Mouse (Mus musculus): ENCODE results near the gene Slc22a18. TPM values are rescaled to one million over a fixed set of nuclear protein-coding genes. Genes with fewer than 3 reads are reported as not detected.

The Slc22a18 gene
- total RNA-seq, 2 experiments from 2014 or later = 0.34 to 0.89 TPM

DNA sequence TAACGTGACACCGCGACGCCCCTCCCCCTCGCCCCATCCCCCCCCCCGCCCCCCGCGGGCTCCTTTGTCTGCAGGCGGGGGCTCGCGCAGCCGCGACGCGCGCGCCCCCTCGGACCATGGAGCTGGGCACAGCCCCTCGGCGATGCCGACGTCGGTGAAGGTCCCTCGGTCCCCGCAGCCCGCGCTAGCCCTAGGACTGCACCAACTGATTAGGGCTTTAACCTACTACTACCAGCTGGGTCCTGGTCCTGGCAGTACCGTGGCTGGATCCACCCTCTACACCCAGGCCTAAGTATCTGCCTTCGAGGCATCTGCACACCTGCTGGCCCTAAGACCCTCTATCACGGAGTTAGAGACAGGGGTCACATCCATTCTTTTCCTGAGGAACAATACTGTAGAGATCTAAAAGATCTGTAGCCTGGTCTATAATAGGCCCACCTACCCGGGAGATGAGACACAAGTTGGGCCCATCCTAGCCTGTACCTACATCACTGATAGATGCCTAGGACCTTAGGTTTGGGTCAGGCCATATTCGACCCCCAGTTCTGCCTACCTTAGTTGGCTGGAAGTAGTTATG is 12.2 kb upstream of the Slc22a18 start:
- intact Hi-C loops (cut with DNase I) = loop anchor here (5.0 to 10.0 kb wide), 3 partner anchors 94 to 457 kb away; partner anchors contain the start of gene Tspan32
- DNase-seq (ENCODE audit: low spot score in 2 of 2) = no peak

DNA sequence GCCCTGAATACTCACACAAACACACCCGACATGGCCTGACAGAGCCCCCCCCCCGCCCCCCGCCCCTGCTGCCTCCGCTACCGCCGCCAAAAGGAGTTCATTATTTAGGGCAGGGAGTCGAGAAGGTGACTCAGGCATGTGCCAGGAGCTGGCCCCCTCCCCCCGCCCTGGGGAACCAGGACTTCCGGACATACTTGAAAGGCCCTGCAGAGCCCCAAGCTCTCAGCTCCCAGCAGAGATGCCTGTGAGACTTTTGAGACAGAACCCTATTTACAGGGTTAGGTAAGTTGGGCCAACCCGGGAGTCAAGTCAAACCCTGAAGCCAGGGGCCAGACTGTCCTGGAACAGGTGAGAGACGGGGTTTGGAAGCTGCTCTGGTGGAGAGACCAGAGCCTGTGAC is 11.6 kb upstream of the Slc22a18 start:
- intact Hi-C loops (cut with DNase I) = loop anchor here (5.0 to 10.0 kb wide), 3 partner anchors 95 to 457 kb away; partner anchors contain the start of gene Tspan32

GRCm38 (mm10) chr7:143462516-143462915 is 11.0 kb upstream of the Slc22a18 start:
- DNase-seq (ENCODE audit: low spot score in 2 of 2) = no peak
- intact Hi-C loops (cut with DNase I) = loop anchor here (5.0 to 10.0 kb wide), 3 partner anchors 95 to 458 kb away; partner anchors contain the start of gene Tspan32

More for the DNA sequence above, 11.6 kb upstream of the Slc22a18 start:
- DNase-seq (ENCODE audit: low spot score in 2 of 2) = no peak

DNA sequence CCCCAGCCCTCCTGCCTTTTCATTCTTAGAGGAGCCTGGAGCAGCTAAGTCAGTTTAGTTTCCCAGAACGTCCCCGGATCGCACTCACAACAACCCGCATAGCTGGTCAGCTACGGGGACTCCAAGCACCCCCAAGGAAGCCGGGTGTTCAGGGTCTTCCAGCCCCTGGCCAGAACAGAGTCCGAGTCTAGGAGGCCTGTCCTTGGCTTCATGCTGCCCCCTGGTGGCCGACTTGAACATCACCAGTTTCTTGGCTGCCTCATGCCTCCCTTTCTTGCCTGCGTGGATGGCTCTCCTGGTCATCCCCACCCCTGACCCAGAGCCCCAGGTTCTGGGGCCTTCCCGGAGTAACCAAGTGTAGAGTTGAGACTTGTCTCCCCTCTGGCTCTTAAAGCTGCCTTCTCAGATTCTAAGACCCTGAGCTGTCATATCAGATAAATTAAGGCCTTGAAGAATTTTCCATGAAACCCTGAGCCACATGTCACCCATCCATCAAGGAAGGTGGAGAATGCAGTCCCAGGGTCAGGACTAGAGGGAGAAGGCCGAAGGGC is 9.6 kb upstream of the Slc22a18 start:
- intact Hi-C loops (cut with DNase I) = loop anchor here (5.0 to 10.0 kb wide), 3 partner anchors 97 to 459 kb away; partner anchors contain the start of gene Tspan32
- DNase-seq (ENCODE audit: low spot score in 2 of 2) = peak; percentile 74 to 76

DNA sequence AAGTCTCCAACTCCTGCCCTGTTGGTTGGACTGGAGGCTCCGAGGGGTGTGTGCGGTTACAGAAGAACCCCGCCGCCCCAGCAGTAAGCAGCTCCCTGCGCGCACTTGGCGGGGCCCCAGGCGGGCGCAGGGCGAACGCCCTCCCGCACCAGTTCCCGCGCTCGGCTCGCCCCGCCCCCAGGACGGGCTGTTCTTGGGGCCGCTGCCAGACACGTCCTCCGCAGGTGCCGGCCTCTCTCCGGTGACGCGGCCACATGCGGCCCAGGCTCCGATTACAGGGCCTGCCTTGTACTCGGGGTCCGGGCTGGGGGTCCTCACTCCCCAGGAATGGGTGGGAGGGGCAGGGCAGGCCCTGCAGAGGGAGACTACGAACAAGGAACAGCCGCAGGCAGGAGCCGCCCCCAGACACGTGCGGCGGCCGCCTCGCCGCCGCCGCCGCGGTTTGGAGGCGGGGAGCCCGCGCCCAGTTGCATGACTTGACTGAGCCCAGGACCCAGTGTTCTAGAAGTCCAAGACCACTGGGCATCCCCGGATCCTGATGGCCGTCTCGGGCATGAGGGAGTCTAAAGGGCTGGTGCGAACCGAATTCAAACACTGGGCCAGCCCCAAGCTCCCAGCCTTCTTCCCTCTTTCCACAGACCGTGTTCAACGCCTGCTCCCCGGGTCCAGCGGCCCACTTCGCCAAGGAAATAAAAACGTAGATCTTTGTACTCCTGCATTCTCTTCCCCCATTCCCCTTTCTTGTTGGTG is 8.6 kb upstream of the Slc22a18 start:
- intact Hi-C loops (cut with DNase I) = loop anchor here (5.0 to 10.0 kb wide), 4 partner anchors 98 to 460 kb away; partner anchors contain the start of gene Tspan32
- peak in 1 of 2 experiments; percentile 45 for DNase-seq (ENCODE audit: low spot score in 2 of 2)

GRCm38 (mm10) chr7:143466099-143466677 is 7.3 kb upstream of the Slc22a18 start:
- intact Hi-C loops (cut with DNase I) = loop anchor here (1.0 to 10.0 kb wide), 4 partner anchors 161 to 461 kb away; partner anchors contain the start of gene Tspan32
- peak; percentile 74 to 82 for DNase-seq (ENCODE audit: low spot score in 2 of 2)

GRCm38 (mm10) chr7:143467714-143468113 is 5.8 kb upstream of the Slc22a18 start:
- no peak for DNase-seq (ENCODE audit: low spot score in 2 of 2)
- intact Hi-C loops (cut with DNase I) = loop anchor here (5.0 to 10.0 kb wide), 3 partner anchors 163 to 463 kb away; partner anchors contain the start of gene Tspan32

- intact Hi-C loops (cut with DNase I) = loop anchor here (5.0 to 10.0 kb wide), 3 partner anchors 165 to 465 kb away; partner anchors contain the start of gene Tspan32
- DNase-seq (ENCODE audit: low spot score in 2 of 2) = peak; percentile 61 to 70
These were observed 3.6 kb upstream of the Slc22a18 start for GRCm38 (mm10) chr7:143469946-143470345.

GRCm38 (mm10) chr7:143474811-143475210 is 1.3 kb downstream of the Slc22a18 start:
- no peak for DNase-seq (ENCODE audit: low spot score in 2 of 2)
- intact Hi-C loops (cut with DNase I) = no loop called here

GRCm38 (mm10) chr7:143475876-143476275 is 2.3 kb downstream of the Slc22a18 start:
- no peak for DNase-seq (ENCODE audit: low spot score in 2 of 2)
- intact Hi-C loops (cut with DNase I) = no loop called here

DNA sequence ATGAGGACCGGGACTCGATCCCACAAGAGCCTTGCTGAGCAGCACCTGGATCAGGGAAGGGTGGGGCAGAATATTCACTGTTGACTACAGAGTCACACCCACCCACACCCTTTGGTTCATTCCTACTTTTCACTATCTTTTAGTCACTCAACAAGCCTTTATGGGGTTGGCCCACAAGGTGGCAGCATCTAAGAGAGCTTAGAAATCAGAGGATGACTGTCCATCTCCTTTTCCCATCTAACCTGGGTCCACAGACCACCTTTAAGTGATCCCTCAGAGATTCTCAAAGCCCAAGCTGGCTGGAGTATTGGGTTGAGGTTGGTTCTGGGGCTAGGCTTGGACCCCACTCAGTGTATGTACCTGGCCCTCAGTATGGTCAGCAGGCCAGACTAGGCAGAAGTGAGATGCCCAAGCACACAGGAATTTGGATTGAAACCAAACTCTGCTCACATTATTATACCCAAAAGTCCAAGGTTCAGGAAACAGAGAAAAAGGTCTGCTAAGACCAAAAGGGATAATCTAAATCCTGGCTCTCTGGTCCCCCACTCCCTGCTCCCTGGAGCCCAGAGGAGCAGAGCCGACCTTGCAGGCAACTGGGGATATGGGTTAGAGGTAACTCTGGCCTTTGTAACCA is 3.3 kb downstream of the Slc22a18 start:
- no peak for DNase-seq (ENCODE audit: low spot score in 2 of 2)
- intact Hi-C loops (cut with DNase I) = no loop called here

DNA sequence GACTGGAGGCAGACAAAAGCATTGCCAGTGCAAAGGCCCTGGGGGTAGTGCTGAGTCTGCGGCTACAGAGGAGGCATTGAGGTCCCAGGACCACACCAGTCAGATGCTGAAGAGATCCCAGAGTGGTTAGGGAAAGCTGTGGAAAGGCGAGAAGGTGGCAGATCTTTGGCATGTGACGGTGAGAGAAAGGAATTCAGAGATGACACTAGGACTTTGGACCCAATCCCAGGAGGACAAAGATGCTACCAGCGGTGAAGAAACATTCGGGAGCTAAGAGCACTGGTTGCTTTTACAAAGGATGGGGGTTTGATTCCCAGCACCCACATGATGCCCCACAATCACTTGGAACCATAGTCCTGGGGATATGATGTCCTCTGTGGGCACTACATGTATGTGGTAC is 4.3 kb downstream of the Slc22a18 start:
- DNase-seq (ENCODE audit: low spot score in 2 of 2) = no peak
- intact Hi-C loops (cut with DNase I) = no loop called here

DNA sequence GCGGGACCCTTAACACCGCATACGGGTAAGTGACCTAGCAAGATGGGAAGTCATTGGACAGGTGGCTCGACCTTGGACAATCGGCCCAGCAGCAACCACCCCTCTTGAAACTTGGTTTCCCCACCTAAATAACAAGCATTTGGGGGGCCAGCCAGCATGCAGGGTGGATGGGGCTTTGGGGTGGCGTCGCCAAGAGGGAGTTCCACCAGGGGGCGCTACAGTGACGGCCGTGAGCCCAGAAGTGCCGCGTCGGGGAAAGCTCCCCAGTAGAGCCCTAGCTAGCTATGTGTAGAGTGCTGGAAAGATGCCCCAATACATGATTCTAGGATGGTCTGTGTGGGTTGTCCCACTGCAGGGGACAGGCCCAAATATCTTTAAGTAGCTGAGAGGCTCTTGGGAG is 7.0 kb downstream of the Slc22a18 start:
- intact Hi-C loops (cut with DNase I) = loop anchor here (1.0 to 10.0 kb wide), 2 partner anchors 26 to 274 kb away; partner anchors contain the start of gene Osbpl5

DNA sequence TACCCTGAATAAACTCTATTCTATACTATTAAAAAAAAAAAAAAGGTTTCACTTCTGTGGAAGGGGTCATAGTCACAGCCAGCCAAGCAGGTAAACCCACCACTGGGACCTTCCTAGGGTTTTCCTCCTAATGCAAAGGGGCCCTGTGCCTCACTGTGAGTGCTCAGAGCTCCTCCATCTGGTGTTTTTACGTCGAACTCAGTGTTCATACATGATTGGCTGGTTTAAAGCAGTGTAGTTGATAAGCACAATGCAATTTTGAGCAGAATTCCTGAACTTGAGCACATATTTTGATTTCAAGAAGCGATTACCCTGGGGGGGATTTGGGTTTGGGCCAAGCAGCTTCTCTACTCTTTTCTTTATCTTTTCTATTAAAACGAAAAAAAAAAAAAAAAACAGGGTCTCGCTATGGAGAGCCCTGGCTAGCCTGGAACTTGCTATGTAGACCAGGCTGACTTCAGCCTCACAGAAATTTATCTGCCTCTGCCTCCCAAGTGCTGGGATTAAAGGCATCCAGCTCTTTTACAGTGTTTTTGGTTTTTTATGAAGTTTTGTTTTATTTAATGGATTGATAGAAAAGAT is 8.4 kb downstream of the Slc22a18 start:
- DNase-seq (ENCODE audit: low spot score in 2 of 2) = no peak
- intact Hi-C loops (cut with DNase I) = loop anchor here (10.0 kb wide), 1 partner anchor 273 kb away; the partner anchor contains the start of gene Osbpl5

More for the DNA sequence above, 7.0 kb downstream of the Slc22a18 start:
- no peak for DNase-seq (ENCODE audit: low spot score in 2 of 2)

DNA sequence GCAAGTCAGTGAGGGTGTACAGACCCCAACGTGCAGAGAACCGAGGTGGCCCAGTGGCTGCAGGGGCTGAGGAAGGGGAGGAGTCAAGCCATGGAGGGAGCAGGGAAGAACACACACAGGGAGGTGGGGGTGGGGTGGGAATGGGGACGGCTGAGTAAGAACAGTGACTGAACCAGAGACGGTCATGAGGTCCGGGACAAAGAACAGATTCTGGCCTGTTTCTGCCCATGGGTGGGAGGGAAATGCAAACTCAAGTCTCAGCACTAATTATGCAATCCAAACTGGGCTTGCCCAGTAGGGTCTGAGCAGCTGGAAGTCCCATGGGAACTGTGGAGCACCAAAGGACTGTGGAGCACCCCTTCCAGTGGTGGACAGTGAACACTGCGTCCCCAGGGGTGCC is 9.0 kb downstream of the Slc22a18 start:
- DNase-seq (ENCODE audit: low spot score in 2 of 2) = no peak
- intact Hi-C loops (cut with DNase I) = loop anchor here (10.0 kb wide), 1 partner anchor 272 kb away; the partner anchor contains the start of gene Osbpl5

GRCm38 (mm10) chr7:143489735-143490134 is 16.2 kb downstream of the Slc22a18 start:
- intact Hi-C loops (cut with DNase I) = loop anchor here (10.0 kb wide), 1 partner anchor 265 kb away; the partner anchor contains the start of gene Osbpl5

GRCm38 (mm10) chr7:143493616-143494126 is 20.1 kb downstream of the Slc22a18 start:
- no peak for DNase-seq (ENCODE audit: low spot score in 2 of 2)
- intact Hi-C loops (cut with DNase I) = no loop called here

More at GRCm38 (mm10) chr7:143489735-143490134, 16.2 kb downstream of the Slc22a18 start:
- DNase-seq (ENCODE audit: low spot score in 2 of 2) = no peak
